Mouse (Mus musculus) layer of hippocampus, adult 11-12 months (tissue): ENCODE measurements around the gene Gm44503.

Experiments
- DNase-seq: peaks from one replicate; pipeline ENCODE4 v3.0.0; 2022; ENCODE audit warnings: low spot score

The Gm44503 gene

GRCm38 (mm10) chr9:73025818-73026636, 67.4 kb downstream of the Gm44503 start:
- peak; percentile 29 for DNase-seq

GRCm38 (mm10) chr9:73030443-73030842, 71.8 kb downstream of the Gm44503 start:
- DNase-seq, result no peak

GRCm38 (mm10) chr9:73031421-73031820, 72.8 kb downstream of the Gm44503 start:
- no peak for DNase-seq

- no peak for DNase-seq
Measured at GRCm38 (mm10) chr9:73033406-73033805, 74.8 kb downstream of the Gm44503 start.

DNA sequence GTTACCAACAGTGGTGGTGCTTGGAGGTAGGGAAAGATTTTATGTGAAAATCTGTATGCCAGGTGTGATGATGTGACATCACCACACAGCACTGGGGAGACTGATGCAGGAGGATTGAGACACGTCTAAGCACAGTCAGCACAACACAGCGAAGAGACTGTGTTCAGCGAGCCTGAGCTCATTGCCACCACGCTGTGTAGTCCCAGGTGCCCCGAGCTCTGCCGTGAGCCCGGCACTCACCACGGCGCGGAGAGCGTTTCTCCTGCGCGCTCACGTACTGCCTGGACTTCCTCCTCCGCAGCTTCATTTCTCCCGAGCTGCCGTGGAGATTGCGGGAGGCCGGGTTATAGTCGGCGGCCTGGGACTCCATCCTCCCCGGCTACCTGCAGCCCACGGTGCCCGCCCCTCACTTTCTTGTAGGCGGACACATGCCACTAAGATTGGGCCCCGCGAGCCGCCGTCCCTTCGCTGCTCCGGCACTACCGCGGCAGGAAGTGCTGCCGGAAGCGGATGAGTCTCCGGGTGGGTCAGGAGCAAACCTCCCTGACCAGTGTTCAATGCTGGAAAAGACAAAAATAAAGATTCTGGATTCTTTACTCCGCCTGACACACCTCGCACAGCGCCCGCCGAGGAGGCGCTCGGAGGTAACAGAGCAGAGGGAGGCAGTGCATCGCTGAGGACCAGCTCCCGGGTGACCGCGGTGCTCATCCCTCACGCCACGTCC, 80.7 kb downstream of the Gm44503 start:
- peak; percentile 90 for DNase-seq

GRCm38 (mm10) chr9:73040080-73040479, 81.4 kb downstream of the Gm44503 start, which contains the start of gene Pigb:
Gene Pigb, minus strand, starts transcription at chr9:73040378.
- no peak for DNase-seq

- DNase-seq, result peak; percentile 91
Measured at GRCm38 (mm10) chr9:73044146-73045079, 85.8 kb downstream of the Gm44503 start, which contains the start of gene Rab27a. Gene Rab27a, plus strand, starts transcription at chr9:73044854.

- DNase-seq, result no peak
Measured at GRCm38 (mm10) chr9:73045204-73045603, 86.6 kb downstream of the Gm44503 start.

GRCm38 (mm10) chr9:73045711-73046110, 87.1 kb downstream of the Gm44503 start:
- no peak for DNase-seq

- DNase-seq, result no peak
Measured at GRCm38 (mm10) chr9:73047906-73048305, 89.3 kb downstream of the Gm44503 start.

DNA sequence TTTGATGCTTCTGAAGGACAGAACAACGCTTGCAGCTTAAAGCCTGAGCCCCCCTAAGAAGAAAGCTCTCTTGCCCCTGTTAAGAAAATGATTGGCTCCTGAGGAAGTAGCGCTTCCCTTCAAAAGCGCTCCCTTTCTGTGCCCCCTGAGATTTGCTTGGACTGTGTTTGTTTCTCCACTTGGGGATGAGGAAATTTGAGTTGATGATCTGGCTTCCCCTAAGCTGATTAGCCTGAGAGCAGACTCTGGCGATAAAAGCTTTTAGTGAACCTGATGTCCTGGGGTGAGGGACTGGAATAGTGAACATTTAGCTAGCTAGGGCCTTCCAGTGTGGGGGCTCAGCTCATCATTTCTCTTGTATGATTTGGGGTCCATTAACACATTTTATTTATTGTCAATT, 90.3 kb downstream of the Gm44503 start:
- DNase-seq, result no peak

GRCm38 (mm10) chr9:73049833-73050232, 91.2 kb downstream of the Gm44503 start:
- DNase-seq, result no peak

DNA sequence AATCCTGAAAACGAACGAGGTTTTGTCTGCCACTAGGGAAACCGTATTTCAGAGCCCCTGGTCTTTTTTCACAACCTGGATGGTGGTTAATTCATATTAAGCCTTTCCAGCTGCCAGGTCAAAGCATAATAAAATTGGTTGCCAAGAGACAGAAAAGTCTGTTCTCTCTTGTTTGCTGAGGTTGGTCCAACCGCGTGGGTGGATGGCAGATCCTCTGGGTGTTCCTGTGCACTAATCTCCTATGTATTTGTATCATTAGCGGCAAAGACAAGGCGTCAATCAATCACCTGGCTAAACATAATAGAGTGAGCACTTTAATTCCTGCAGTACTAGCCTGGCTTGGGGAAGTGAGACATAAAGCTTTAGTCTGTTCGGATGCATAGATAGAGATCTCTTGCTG, 92.0 kb downstream of the Gm44503 start:
- peak; percentile 43 for DNase-seq

- no peak for DNase-seq
Measured at GRCm38 (mm10) chr9:73055441-73055911, 96.8 kb downstream of the Gm44503 start.

DNA sequence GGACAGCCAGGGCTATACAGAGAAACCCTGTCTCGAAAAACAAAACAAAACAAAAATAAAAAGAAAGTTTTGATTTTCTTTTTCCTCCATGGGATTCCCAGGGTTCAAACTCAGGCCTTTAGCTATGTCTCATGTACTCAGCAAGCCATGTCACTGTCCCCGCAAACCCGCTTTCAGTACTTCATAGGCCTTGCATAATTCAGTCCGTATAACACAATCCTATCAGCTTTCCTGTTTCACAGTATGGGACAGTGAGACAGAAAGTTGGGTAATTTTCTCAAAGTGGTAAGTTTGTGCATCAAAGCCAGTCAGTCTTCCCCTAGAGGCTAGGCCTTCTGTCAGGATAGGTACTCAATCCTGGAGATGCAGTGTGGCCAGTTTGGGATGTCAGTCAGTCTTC, 100.6 kb downstream of the Gm44503 start:
- DNase-seq, result no peak

DNA sequence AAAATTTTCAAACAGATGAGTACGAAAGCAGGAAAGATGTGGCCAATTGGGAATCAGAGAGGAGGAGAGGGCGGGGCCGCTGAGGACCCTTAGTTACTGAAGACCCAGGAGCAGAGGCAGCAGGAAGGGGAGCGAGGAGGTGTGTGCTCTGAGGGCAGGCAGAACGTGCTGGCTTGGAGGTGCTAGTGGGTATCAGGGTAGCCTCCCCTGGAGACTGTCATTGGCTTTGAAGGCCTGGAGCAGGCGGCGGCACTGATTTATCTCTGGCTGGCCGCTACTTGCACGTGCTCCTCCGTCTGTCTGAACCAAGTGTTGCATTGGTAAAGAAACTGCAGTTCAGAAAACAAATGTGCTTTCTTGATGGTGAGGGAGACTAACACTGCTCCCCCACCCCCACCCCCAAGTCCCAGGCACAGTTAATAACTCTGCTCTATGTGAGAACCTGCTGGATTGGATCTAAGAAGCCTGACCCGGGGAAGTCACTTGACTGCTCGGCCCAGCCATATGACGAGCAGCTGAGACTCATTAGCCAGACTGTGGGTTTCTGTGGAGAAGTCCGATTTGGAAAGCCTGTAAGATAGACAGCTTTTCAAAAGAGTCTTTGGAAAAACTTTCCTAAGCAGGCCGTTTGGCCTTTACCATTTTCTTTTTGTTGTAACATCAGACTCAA, 105.1 kb downstream of the Gm44503 start:
- no peak for DNase-seq
